Mouse (Mus musculus) left cerebral cortex, adult 9 months (tissue): ENCODE measurements around the gene Rassf2.

ENCODE experiments used
- DNase-seq, 2 experiments: peaks; one replicate each; pipeline ENCODE4 v3.0.0; 2022; ENCODE audit warnings: low spot score in 2 of 2

The Rassf2 gene

GRCm38 (mm10) chr2:132034590-132035469 lies 4.8 kb upstream of the Rassf2 start:
- DNase-seq: no peak

- DNase-seq: no peak
Observed at GRCm38 (mm10) chr2:132031364-132032095, 1.5 kb upstream of the Rassf2 start.

- DNase-seq: peak in 1 of 2 experiments; percentile 64
Observed at GRCm38 (mm10) chr2:132030418-132031363, 633 bp upstream of the Rassf2 start.

- DNase-seq: peak in 1 of 2 experiments; percentile 44
Observed at GRCm38 (mm10) chr2:132028894-132029605, 1.0 kb downstream of the Rassf2 start.

GRCm38 (mm10) chr2:132028107-132028506 lies 2.0 kb downstream of the Rassf2 start:
- DNase-seq: no peak

- no peak for DNase-seq
Observed at GRCm38 (mm10) chr2:132027366-132027765, 2.7 kb downstream of the Rassf2 start.

- no peak for DNase-seq
Observed at GRCm38 (mm10) chr2:132024028-132024427, 6.0 kb downstream of the Rassf2 start.

GRCm38 (mm10) chr2:132022621-132023020 lies 7.4 kb downstream of the Rassf2 start:
- DNase-seq: no peak

GRCm38 (mm10) chr2:132021616-132022015 lies 8.4 kb downstream of the Rassf2 start:
- DNase-seq: no peak

- DNase-seq: no peak
Observed at GRCm38 (mm10) chr2:132020991-132021541, 9.0 kb downstream of the Rassf2 start.

- DNase-seq: no peak
Observed at GRCm38 (mm10) chr2:132020420-132020819, 9.6 kb downstream of the Rassf2 start.

- no peak for DNase-seq
Observed at GRCm38 (mm10) chr2:132019372-132019811, 10.7 kb downstream of the Rassf2 start.

GRCm38 (mm10) chr2:132018156-132018555 lies 11.9 kb downstream of the Rassf2 start:
- DNase-seq: no peak

GRCm38 (mm10) chr2:132017611-132018010 lies 12.4 kb downstream of the Rassf2 start:
- DNase-seq: no peak

- DNase-seq: no peak
Observed at GRCm38 (mm10) chr2:132016034-132016433, 14.0 kb downstream of the Rassf2 start.

GRCm38 (mm10) chr2:132013152-132013551 lies 16.9 kb downstream of the Rassf2 start:
- no peak for DNase-seq

- DNase-seq: no peak
Observed at GRCm38 (mm10) chr2:132010781-132011180, 19.3 kb downstream of the Rassf2 start.

- DNase-seq: no peak
Observed at GRCm38 (mm10) chr2:132008186-132008585, 21.9 kb downstream of the Rassf2 start.

- DNase-seq: no peak
Observed at GRCm38 (mm10) chr2:132007475-132007819, 22.6 kb downstream of the Rassf2 start.

GRCm38 (mm10) chr2:132006561-132007474 lies 23.2 kb downstream of the Rassf2 start:
- DNase-seq: peak in 1 of 2 experiments; percentile 57
